Mouse (Mus musculus) lung, adult 18-20 months (tissue): Measurements from ENCODE around the gene Urb2.
A peak's percentile ranks its signal among the peaks of the same experiment; 100 is the strongest.
"Not testable (repeated sequence)": the region's sequence is repeated elsewhere in the genome, so short reads cannot be mapped to it uniquely, and the experiment has no call there.

ENCODE experiments used
- DNase-seq, 2 experiments: peaks; one replicate each; pipeline ENCODE4 v3.0.0; 2022; ENCODE audit warnings: mixed read lengths in 2 of 2

Gene Urb2

GRCm38 (mm10) chr8:124021237-124022227 is at the start of gene Urb2, which contains the start of gene Taf5l:
Gene Urb2 (plus strand): TSS chr8:124021508.
Gene Taf5l (minus strand): TSS chr8:124021397.
- DNase-seq, result peak; percentile 92

- no peak for DNase-seq
These were observed 47.8 kb upstream of the Urb2 start for GRCm38 (mm10) chr8:123973495-123973894.

- no peak for DNase-seq
These were observed 43.8 kb upstream of the Urb2 start for GRCm38 (mm10) chr8:123977499-123977898.

- DNase-seq, result no peak
These were observed 43.0 kb upstream of the Urb2 start for GRCm38 (mm10) chr8:123978166-123978838.

DNA sequence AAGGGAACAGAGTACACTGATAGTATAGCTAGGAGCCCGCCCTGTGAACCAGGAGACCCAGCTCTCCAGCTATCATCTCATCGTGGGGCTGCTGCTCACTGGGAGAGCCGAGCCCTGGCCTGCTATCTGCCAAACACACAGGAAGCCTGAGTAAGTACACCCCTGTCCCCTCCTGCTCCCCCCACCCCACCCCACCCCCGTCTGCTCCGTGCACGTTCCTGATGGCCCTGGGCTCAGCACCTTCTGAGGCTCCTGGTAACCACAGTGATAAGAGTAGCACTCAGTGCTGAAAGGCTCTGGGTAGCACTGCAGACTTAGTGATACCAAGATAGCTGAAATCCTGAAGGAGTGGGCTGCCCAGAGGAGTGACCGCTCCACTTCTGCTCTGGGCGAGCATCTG is 42.4 kb upstream of the Urb2 start:
- DNase-seq, result no peak

DNA sequence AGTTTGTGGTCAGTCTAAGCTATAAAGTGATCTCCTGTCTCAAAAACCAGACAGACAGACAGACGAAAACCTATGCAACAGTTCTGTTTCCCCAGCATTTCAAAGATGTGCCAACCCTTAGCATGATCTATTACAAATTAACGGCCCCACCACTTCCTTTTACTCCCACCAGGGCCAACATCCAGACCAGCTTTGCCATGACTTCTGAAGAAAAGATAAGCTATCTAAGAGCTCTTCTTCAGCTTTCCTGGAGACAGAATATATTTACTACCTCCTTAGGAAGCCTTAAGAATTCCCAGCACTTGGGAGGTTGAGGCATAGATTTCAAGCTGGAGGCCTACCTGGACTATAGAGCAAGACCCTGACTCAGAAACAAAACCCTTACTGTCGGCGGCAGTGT is 41.1 kb upstream of the Urb2 start:
- no peak for DNase-seq

DNA sequence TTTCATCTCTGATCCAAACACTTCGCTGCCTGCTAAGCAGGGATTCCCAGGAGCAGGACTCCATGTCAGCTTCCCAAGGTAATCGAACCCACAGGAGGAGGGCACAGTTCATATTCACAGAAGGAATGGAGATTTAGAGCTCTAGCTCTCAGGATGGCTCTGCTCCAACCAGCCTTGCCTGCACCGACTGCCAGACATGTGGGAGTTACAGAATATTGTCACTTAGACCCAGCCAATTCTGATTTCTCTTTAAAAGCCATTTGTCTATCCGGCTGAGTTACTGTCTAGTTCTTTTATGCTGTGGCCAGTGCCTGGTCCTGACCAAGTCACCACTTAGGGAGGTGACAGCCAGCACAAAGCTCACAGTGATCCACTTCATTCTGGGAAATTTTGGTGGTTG is 39.6 kb upstream of the Urb2 start:
- DNase-seq, result no peak

- DNase-seq, result peak in 1 of 2 experiments; percentile 28
These were observed 39.0 kb upstream of the Urb2 start for GRCm38 (mm10) chr8:123982291-123982793.

DNA sequence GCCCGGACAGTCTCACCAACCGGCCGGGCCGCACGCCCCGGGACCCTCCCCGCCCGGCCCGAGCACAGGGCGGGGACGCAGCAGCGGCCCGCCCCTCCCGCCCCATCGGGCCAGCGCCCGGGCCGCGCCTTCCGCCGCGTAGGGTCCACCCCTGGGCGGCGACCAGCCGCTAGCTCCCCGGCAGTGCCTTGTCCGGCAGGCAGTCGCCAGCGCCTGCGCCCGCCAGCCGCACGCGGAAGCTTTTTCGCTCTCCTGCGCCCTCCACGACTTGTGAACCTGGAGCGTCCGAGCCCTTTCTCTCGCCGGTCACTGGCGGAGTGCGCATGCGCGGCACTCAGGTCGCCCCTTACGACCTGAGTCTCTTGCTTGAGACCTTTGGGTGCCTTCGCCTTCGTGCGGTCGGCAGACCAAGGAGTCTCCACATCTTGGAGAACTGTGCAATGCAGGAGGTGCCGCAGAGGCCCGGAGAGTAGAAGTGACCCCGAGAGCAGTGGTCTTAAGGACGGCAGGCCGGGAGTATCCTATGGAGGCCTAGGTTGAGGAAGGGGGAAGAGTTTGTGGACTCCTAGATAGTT is 38.4 kb upstream of the Urb2 start, which contains the start of gene Abcb10:
Gene Abcb10 (minus strand): TSS at position 297 of the 575 bp plus-strand sequence.
- DNase-seq, result peak; percentile 95 to 96

GRCm38 (mm10) chr8:123988605-123989038 is 32.7 kb upstream of the Urb2 start:
- DNase-seq, result no peak

GRCm38 (mm10) chr8:123989128-123989527 is 32.2 kb upstream of the Urb2 start:
- DNase-seq, result no peak

DNA sequence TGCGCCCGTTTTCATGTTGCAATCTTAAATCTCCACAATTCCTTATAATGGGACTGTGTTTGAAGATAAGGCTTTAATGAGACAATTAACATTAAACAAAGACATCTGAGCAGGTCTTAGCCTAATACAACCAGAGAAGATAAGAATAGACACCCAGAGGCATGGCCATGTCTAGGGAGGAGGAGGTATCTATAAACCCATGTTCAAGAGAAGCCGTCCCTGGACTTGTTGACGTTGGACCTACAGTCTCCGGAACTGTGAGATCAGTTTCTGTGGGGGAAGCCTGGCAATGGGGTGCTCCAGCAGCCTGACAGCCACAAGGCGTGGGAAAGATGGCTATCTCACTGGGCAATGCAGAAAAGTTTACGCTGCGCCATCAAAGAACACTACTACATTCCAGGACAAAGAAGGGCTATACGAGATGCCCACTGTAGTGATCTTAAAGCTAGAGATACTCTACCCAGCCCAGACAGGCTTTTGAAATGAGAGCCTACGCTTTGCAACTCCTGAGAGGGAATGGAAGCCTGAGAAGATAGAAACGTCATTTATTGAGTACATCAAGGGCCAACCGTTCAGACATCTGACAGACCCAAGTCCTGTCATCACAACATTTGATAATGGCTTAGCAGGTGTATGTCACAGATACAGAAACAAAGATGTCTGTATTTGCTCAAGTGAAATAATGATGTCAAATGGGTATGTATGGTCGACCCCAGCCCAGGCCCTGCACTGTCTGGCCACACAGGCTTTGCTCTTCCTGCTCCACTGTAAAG is 30.8 kb upstream of the Urb2 start:
- DNase-seq, result no peak

DNA sequence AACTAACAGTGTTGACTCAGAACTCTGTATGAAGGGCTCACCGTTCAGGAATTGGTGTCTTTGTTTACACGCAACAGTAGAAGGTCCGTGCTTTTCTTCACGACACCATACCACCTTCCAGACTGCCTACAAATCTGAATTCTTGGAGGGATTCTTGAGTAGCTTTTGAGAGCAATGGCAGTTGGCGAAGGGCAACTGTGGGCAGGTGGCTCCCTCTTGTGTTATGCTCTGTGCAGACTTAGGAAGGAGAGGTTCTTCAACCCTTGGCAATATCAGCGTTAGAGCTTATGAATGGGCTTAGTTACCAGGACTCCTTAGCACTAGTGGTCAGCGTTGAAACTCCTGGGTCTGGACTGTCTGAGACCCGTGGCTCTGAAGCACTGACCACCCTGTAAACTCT is 28.7 kb upstream of the Urb2 start:
- no peak for DNase-seq

DNA sequence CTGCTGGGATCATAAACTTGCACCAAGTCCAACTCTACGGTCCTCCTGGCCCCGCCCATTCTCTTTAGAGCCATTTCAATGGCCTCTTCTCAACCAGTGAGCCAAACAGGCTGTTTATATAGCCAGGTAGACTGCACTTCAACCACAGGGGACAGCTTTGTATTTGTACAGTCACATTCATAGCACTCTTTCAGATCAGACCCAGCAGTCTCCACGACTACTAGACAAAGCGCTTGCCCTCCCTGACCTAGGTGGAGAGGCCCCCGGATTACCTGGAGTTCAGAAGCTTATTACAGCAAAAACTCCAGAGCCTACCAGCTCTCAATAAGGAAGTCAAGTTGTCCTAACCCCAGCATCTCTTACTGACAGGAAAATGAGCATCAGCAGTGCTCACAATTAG is 27.7 kb upstream of the Urb2 start:
- no peak for DNase-seq

GRCm38 (mm10) chr8:123993997-123994396 is 27.3 kb upstream of the Urb2 start:
- peak in 1 of 2 experiments; percentile 52 for DNase-seq

DNA sequence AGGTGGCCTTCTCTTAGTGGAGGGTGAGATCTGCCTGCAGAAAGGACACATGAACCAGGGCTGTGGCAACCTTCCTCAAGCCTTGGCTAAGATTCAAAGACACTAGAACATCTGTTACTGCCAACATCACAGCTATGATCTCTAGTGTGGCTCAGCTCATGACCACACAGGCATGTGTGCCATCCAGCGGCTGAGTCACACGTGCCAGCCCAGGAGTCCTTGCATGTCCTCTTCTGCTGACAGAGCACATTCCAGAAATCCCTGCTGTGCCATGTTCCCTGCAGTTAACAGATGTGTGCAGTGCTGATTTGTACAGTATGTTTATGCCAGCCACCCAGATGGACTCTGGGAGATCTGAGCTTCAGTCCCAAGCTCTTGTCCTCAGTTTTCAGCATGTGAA is 21.7 kb upstream of the Urb2 start:
- DNase-seq, result no peak

GRCm38 (mm10) chr8:124002546-124003108 is 18.7 kb upstream of the Urb2 start:
- DNase-seq, result no peak

GRCm38 (mm10) chr8:124007829-124008228 is 13.5 kb upstream of the Urb2 start:
- DNase-seq, result no peak

GRCm38 (mm10) chr8:124011580-124011979 is 9.7 kb upstream of the Urb2 start:
- no peak for DNase-seq

GRCm38 (mm10) chr8:124011989-124012586 is 9.2 kb upstream of the Urb2 start:
- no peak for DNase-seq

GRCm38 (mm10) chr8:124014299-124014698 is 7.0 kb upstream of the Urb2 start:
- not testable (repeated sequence) for DNase-seq
